Mouse (Mus musculus): ENCODE results near the gene Wdsub1.

- TF ChIP-seq CTCF (IDR thresholded peaks at IDR 0.05; ENCODE audit: insufficient read depth, low read length) (no peak), POLR2A (IDR thresholded peaks at IDR 0.05; ENCODE audit: borderline replicate concordance, extremely low read depth, low read depth, low read length) (no peak)
Observed at GRCm38 (mm10) chr2:59904007-59904406, 21.6 kb upstream of the Wdsub1 start.
